Mouse (Mus musculus) layer of hippocampus, adult 9-11 months (tissue): ENCODE results near the gene Plpp1.

Source experiments
- DNase-seq: peaks from one replicate; pipeline ENCODE4 v3.0.0; 2022

Plpp1 gene

GRCm38 (mm10) chr13:112822413-112822812, 21.8 kb downstream of the Plpp1 start:
- no peak for DNase-seq

- no peak for DNase-seq
These were observed 22.8 kb downstream of the Plpp1 start for GRCm38 (mm10) chr13:112823236-112823910.

GRCm38 (mm10) chr13:112823911-112824648, 23.5 kb downstream of the Plpp1 start:
- DNase-seq: no peak

- DNase-seq: no peak
These were observed 24.9 kb downstream of the Plpp1 start for GRCm38 (mm10) chr13:112825479-112825878.

GRCm38 (mm10) chr13:112829619-112830018, 29.0 kb downstream of the Plpp1 start:
- no peak for DNase-seq

- no peak for DNase-seq
These were observed 32.0 kb downstream of the Plpp1 start for GRCm38 (mm10) chr13:112832589-112832988.

GRCm38 (mm10) chr13:112833253-112833894, 32.8 kb downstream of the Plpp1 start:
- no peak for DNase-seq

GRCm38 (mm10) chr13:112833895-112834263, 33.3 kb downstream of the Plpp1 start:
- peak; percentile 20 for DNase-seq

GRCm38 (mm10) chr13:112835113-112835512, 34.5 kb downstream of the Plpp1 start:
- DNase-seq: no peak

- no peak for DNase-seq
These were observed 36.4 kb downstream of the Plpp1 start for GRCm38 (mm10) chr13:112836951-112837350.

GRCm38 (mm10) chr13:112837621-112838155, 37.1 kb downstream of the Plpp1 start:
- no peak for DNase-seq

- no peak for DNase-seq
These were observed 38.1 kb downstream of the Plpp1 start for GRCm38 (mm10) chr13:112838562-112839232.

GRCm38 (mm10) chr13:112840241-112841087, 39.9 kb downstream of the Plpp1 start:
- peak; percentile 49 for DNase-seq

- DNase-seq: no peak
These were observed 45.3 kb downstream of the Plpp1 start for GRCm38 (mm10) chr13:112845931-112846330.

GRCm38 (mm10) chr13:112853710-112854316, 53.2 kb downstream of the Plpp1 start:
- DNase-seq: no peak

- no peak for DNase-seq
These were observed 53.8 kb downstream of the Plpp1 start for GRCm38 (mm10) chr13:112854402-112854801.

- no peak for DNase-seq
These were observed 57.3 kb downstream of the Plpp1 start for GRCm38 (mm10) chr13:112857921-112858320.

GRCm38 (mm10) chr13:112859574-112860134, 59.1 kb downstream of the Plpp1 start:
- no peak for DNase-seq

GRCm38 (mm10) chr13:112860370-112860769, 59.8 kb downstream of the Plpp1 start:
- no peak for DNase-seq

GRCm38 (mm10) chr13:112860911-112861310, 60.3 kb downstream of the Plpp1 start:
- no peak for DNase-seq

GRCm38 (mm10) chr13:112861825-112862306, 61.3 kb downstream of the Plpp1 start:
- no peak for DNase-seq
